Mouse (Mus musculus) gastrocnemius, postnatal 14 days (tissue): ENCODE data around the gene Rad51c. TPM values are rescaled to one million over a fixed set of nuclear protein-coding genes. Genes with fewer than 3 reads are reported as not detected.
"Not testable (repeated sequence)": the region's sequence is repeated elsewhere in the genome, so short reads cannot be mapped to it uniquely, and the experiment has no call there.

ENCODE experiments used
- DNase-seq: peaks from one replicate; pipeline ENCODE4 v3.0.0; 2021; ENCODE audit warnings: mixed read lengths
- intact Hi-C: fragments of 180-260 bp; cut with DNase I; formaldehyde crosslinking; loops from one replicate; pipeline ENCODE4 v1.15.1; 2025; ENCODE audit warnings: low total_unique reads
- total RNA-seq, 2 experiments: library from RNA; stranded (reverse); gene quantifications; 2 replicates each; pipeline ENCODE4 v1.2.3; 2021

Rad51c gene
- total RNA-seq, 2 experiments from 2014 or later = 0.78 to 0.98 TPM

- DNase-seq = not testable (repeated sequence)
- intact Hi-C loops = loop anchor here (10.0 kb wide), 1 partner anchor 70 kb away; no protein-coding TSS in a partner anchor
Observed at GRCm38 (mm10) chr11:87435107-87435506, 30.4 kb upstream of the Rad51c start.

- intact Hi-C loops = loop anchor here (10.0 kb wide), 1 partner anchor 72 kb away; no protein-coding TSS in a partner anchor
Observed at GRCm38 (mm10) chr11:87432933-87433669, 28.3 kb upstream of the Rad51c start.

GRCm38 (mm10) chr11:87432447-87432846 is 27.7 kb upstream of the Rad51c start:
- no peak for DNase-seq
- intact Hi-C loops = loop anchor here (10.0 kb wide), 1 partner anchor 72 kb away; no protein-coding TSS in a partner anchor

More at GRCm38 (mm10) chr11:87432933-87433669, 28.3 kb upstream of the Rad51c start:
- no peak for DNase-seq

- not testable (repeated sequence) for DNase-seq
- intact Hi-C loops = loop anchor here (10.0 kb wide), 1 partner anchor 73 kb away; no protein-coding TSS in a partner anchor
Observed at GRCm38 (mm10) chr11:87431813-87432212, 27.1 kb upstream of the Rad51c start.

GRCm38 (mm10) chr11:87430374-87430773 is 25.6 kb upstream of the Rad51c start:
- intact Hi-C loops = loop anchor here (10.0 kb wide), 1 partner anchor 74 kb away; no protein-coding TSS in a partner anchor
- no peak for DNase-seq

- no peak for DNase-seq
- intact Hi-C loops = no loop called here
Observed at GRCm38 (mm10) chr11:87429363-87429762, 24.6 kb upstream of the Rad51c start.

GRCm38 (mm10) chr11:87428051-87428673 is 23.4 kb upstream of the Rad51c start:
- no peak for DNase-seq
- intact Hi-C loops = no loop called here

- intact Hi-C loops = no loop called here
- no peak for DNase-seq
Observed at GRCm38 (mm10) chr11:87427273-87428050, 22.7 kb upstream of the Rad51c start.

- peak; percentile 84 for DNase-seq
- intact Hi-C loops = not testable (repeated sequence)
Observed at GRCm38 (mm10) chr11:87426450-87427250, 21.9 kb upstream of the Rad51c start.

- intact Hi-C loops = no loop called here
- no peak for DNase-seq
Observed at GRCm38 (mm10) chr11:87426121-87426449, 21.3 kb upstream of the Rad51c start.

- intact Hi-C loops = no loop called here
- DNase-seq = no peak
Observed at GRCm38 (mm10) chr11:87423551-87424325, 19.0 kb upstream of the Rad51c start.

- intact Hi-C loops = no loop called here
Observed at GRCm38 (mm10) chr11:87422511-87423340, 18.0 kb upstream of the Rad51c start.

GRCm38 (mm10) chr11:87421760-87422201 is 17.0 kb upstream of the Rad51c start:
- peak; percentile 16 for DNase-seq
- intact Hi-C loops = no loop called here

More at GRCm38 (mm10) chr11:87422511-87423340, 18.0 kb upstream of the Rad51c start:
- peak; percentile 72 for DNase-seq

- DNase-seq = no peak
- intact Hi-C loops = no loop called here
Observed at GRCm38 (mm10) chr11:87420861-87421260, 16.1 kb upstream of the Rad51c start.

- intact Hi-C loops = no loop called here
- DNase-seq = no peak
Observed at GRCm38 (mm10) chr11:87416120-87416519, 11.4 kb upstream of the Rad51c start.

- intact Hi-C loops, DNase-seq: not testable (repeated sequence)
Observed at GRCm38 (mm10) chr11:87413412-87413811, 8.7 kb upstream of the Rad51c start.

GRCm38 (mm10) chr11:87404111-87404853 is 472 bp downstream of the Rad51c start:
- DNase-seq = peak; percentile 93
- intact Hi-C loops = loop anchor here (10.0 kb wide), 1 partner anchor 189 kb away; no protein-coding TSS in a partner anchor
